Comparison of ENCODE assay signal across 23 mouse cellular contexts in the genomic region with DNA sequence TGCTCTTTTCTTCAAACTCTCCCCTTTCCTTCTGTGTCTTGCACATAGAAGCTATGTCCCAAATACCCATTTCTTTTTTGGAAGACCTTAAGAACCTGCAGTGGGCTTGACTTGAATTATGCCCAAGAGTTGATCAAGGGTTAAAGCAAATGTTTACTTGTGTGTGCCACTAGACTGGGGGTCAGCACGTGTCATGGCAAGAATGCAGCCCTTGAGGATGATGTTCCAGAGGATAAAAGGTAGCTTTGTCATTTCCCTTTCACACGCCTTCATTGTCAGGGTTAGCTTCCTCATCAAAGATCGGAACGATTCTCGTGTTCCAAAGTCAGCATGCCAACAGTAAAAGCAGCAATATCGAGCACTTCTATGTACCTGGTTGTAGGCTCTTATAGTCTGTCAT.
"Had no signal": no experiment of that assay in that cellular context is flagged by ENCODE, and none has a peak within 500 bp of the region (broad histone marks: within the 10 kb centered on the region; RNA-seq: fewer than 3 reads in every experiment).

No protein-coding gene starts in this region.

- H3K4me2 ChIP-seq: limb, embryonic 13.5 days; liver, embryonic 12.5 days; liver, embryonic 15.5 days; lung, embryonic 15.5 days; midbrain, embryonic 13.5 days; neural tube, embryonic 13.5 days; stomach, embryonic 15.5 days had no signal

- DNase-seq: kidney, adult 18-20 months; kidney, postnatal 14 days; layer of hippocampus, adult 9-11 months; liver; lung, adult 18-20 months; lung, postnatal 10 days; lung, postnatal 36 days; retina, postnatal 1 day; right cerebral cortex, postnatal 25 days; spleen, adult 18-20 months; thymus, postnatal 36 days had no signal

- H3K9me3 ChIP-seq: limb, embryonic 10.5 days; limb, embryonic 13.5 days; liver, embryonic 12.5 days; liver, embryonic 15.5 days; lung, embryonic 15.5 days; midbrain, embryonic 13.5 days; neural tube, embryonic 13.5 days; stomach, embryonic 15.5 days had no signal

- H3K27me3 ChIP-seq: limb, embryonic 13.5 days; liver, embryonic 12.5 days; liver, embryonic 15.5 days; lung, embryonic 15.5 days; megakaryocyte, embryonic 14.5 days; midbrain, embryonic 13.5 days; neural tube, embryonic 13.5 days; stomach, embryonic 15.5 days had no signal

- H3K27ac ChIP-seq: layer of hippocampus, adult 2 months; limb, embryonic 10.5 days; limb, embryonic 13.5 days; liver, embryonic 12.5 days; liver, embryonic 15.5 days; lung, embryonic 15.5 days; midbrain, embryonic 13.5 days; neural tube, embryonic 13.5 days; stomach, embryonic 15.5 days had no signal

- H3K4me3 ChIP-seq: layer of hippocampus, adult 2 months; limb, embryonic 10.5 days; limb, embryonic 13.5 days; liver, embryonic 12.5 days; liver, embryonic 15.5 days; lung, embryonic 15.5 days; megakaryocyte, embryonic 14.5 days; midbrain, embryonic 13.5 days; myocyte; neural tube, embryonic 13.5 days; stomach, embryonic 15.5 days had no signal

- H3K9ac ChIP-seq: limb, embryonic 13.5 days; liver, embryonic 12.5 days; liver, embryonic 15.5 days; lung, embryonic 15.5 days; midbrain, embryonic 13.5 days; neural tube, embryonic 13.5 days; stomach, embryonic 15.5 days had no signal

- H3K36me3 ChIP-seq: limb, embryonic 10.5 days; limb, embryonic 13.5 days; liver, embryonic 12.5 days; liver, embryonic 15.5 days; lung, embryonic 15.5 days; midbrain, embryonic 13.5 days; neural tube, embryonic 13.5 days; stomach, embryonic 15.5 days had no signal

- H3K4me1 ChIP-seq: limb, embryonic 13.5 days; liver, embryonic 12.5 days; liver, embryonic 15.5 days; lung, embryonic 15.5 days; megakaryocyte, embryonic 14.5 days; midbrain, embryonic 13.5 days; stomach, embryonic 15.5 days had no signal

- ATAC-seq: liver, embryonic 12.5 days; midbrain, embryonic 13.5 days; midbrain, embryonic 16.5 days had no signal
